Mouse (Mus musculus) limb, embryonic 10.5 days (tissue): Measurements from ENCODE around the gene Gpr179. TPM values are rescaled to one million over a fixed set of nuclear protein-coding genes. Genes with fewer than 3 reads are reported as not detected.

Experiments
- DNase-seq: peaks from one replicate; pipeline ENCODE4 v3.0.0-alpha.2; 2017; ENCODE audit warnings: low spot score
- H3K27ac ChIP-seq: fragments of 300-500 bp; sonication (generic); 2 replicates; pipeline ENCODE4 v1.5.1; 2016; ENCODE audit warnings: mild to moderate bottlenecking
- H3K27me3 ChIP-seq: fragments of 300-500 bp; sonication (generic); 2 replicates; pipeline ENCODE4 v1.6.1; 2016; ENCODE audit warnings: low read depth, mild to moderate bottlenecking; ENCODE audit not compliant: poor library complexity, severe bottlenecking
- H3K36me3 ChIP-seq: fragments of 300-500 bp; sonication (generic); 2 replicates; pipeline ENCODE4 v1.6.1; 2016; ENCODE audit warnings: mild to moderate bottlenecking, moderate library complexity
- H3K4me1 ChIP-seq: fragments of 300-500 bp; sonication (generic); 2 replicates; pipeline ENCODE4 v1.6.1; 2016
- H3K4me3 ChIP-seq: fragments of 300-500 bp; sonication (generic); 2 replicates; pipeline ENCODE4 v1.5.1; 2016; ENCODE audit warnings: mild to moderate bottlenecking, moderate library complexity
- H3K9me3 ChIP-seq: fragments of 300-500 bp; sonication (generic); replicated peaks from 2 replicates; pipeline ENCODE4 v1.6.1; 2016; ENCODE audit warnings: mild to moderate bottlenecking
- whole genome bisulfite sequencing: fragments of 180-500 bp; shearing (Covaris S2); methylation state at CpG from one replicate; pipeline ENCODE4 v1.1.7; 2016; 5-methylcytosine and 5-hydroxymethylcytosine counted together
- polyA plus RNA-seq: library from polyadenylated mRNA; unstranded; fragments of >200 nt; fragmentation: Nextera tagmentation; extraction: Ambion mirVana; gene quantifications from 2 replicates; pipeline ENCODE4 v1.2.1, GENCODE M21; 2016

Gpr179 gene
- polyA plus RNA-seq, 1 experiment from 2014 or later = 0.10 TPM

DNA sequence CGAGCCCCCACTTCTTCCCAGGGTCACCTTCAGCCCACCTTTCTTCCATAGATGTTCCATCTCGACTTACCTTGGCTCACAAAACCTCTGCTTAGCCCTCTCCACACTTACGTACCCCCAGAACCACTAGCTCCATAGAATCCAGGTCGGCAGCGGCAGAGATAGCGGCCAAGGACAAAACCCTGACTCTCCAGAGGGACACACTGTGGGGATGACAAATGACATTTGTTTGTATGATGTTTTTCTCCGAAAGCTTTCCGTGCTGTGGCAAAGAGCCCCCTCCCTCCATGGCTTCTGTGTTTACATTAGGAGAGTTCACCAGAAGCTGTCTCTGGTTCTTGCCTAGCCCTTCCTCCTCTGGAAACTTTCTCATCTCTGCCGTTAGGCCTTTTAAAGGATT is 4.6 kb downstream of the Gpr179 start:
- no peaks in the 10 kb centered on the region for H3K36me3 ChIP-seq
- H3K27ac ChIP-seq = no peak overlapping the region

DNA sequence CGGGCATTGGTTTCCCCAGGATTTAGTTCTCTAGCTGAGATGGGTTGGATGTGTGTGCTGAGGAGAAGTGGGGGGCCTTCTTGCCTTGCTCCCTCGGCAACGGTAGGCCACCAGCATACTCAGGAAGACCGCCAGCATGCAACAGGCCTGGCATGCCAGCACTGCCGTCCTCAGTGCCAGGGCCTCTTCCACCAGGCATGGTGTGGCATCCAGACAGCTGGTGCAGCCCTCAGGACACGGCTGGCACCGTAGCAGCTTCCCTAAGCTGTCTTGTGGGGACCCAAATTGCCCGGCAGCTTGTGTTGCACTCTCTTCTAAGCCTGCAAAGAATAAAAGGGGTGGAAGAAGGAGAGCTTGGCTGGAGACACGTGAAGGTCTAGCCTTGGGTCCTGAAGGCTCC is 5.5 kb downstream of the Gpr179 start:
- WGBS = 90% methylated on average over 9 of the region's 9 CpGs
- Histone ChIP-seq H3K4me3 (no peak overlapping the region), H3K36me3 (no peaks in the 10 kb centered on the region), H3K4me1 (peaks cover 26% of the 10 kb centered on the region), H3K27me3 (peaks cover 14% of the 10 kb centered on the region; the same call in 1 of the 2 replicates), H3K27ac (no peak overlapping the region), H3K9me3 (no peaks in the 10 kb centered on the region)
- DNase-seq = no peak

More for the DNA sequence above, 4.6 kb downstream of the Gpr179 start:
- Histone ChIP-seq H3K4me3 (no peak overlapping the region), H3K27me3 (peaks cover 13% of the 10 kb centered on the region; the same call in 1 of the 2 replicates), H3K4me1 (peaks cover 29% of the 10 kb centered on the region), H3K9me3 (no peaks in the 10 kb centered on the region)
- 85% methylated on average over 9 of the region's 9 CpGs for WGBS
- DNase-seq = no peak

DNA sequence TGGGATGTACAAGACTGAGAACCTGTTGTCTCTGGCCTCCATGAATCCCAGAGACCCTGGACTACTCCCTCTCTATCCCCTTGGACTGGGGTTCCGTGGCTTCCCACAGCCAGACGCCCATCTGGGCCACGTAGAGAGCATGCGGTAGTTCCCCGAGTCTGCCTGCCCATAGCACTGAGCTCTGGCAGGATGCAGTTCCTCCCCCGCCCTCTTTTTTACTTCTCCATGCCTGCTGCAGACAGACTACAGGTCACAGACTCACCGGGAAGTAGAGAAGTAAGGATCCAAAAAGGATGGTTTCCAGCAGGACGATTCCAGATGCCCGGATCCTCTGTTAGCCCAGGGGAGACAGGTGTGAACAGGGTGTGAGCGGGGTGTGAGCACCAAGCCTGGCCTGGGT is 6.4 kb downstream of the Gpr179 start:
- Histone ChIP-seq H3K4me3 (no peak overlapping the region), H3K9me3 (no peaks in the 10 kb centered on the region), H3K27ac (no peak overlapping the region), H3K4me1 (peaks cover 23% of the 10 kb centered on the region), H3K27me3 (peaks cover 14% of the 10 kb centered on the region; the same call in 1 of the 2 replicates), H3K36me3 (no peaks in the 10 kb centered on the region)
- DNase-seq = no peak
- 76% methylated on average over 10 of the region's 10 CpGs for WGBS

DNA sequence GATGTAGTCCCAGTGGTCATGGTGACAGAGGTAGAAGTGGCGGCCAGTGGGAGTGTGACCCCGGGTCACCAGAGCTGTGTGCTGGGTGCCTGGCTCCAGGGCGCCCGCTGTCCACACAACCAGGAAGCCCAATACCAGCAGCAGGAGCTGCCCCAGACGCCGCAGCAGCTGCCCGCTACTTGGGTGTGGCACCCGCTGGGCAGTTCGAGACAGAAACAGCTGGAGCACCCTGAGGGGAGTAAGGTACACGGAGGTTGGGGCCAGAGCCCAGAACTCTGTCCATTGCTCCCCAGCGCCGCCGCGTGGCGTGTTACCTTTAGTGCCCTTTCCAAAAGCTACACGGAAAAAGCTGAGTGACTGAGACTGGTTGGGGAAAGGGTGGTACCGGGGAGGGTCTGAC is 8.3 kb downstream of the Gpr179 start:
- DNase-seq = peak; percentile 56
- Histone ChIP-seq H3K27ac (peak overlapping the region; percentile 10; the same call in 1 of the 2 replicates), H3K9me3 (no peaks in the 10 kb centered on the region), H3K27me3 (peaks cover 27% of the 10 kb centered on the region), H3K4me1 (peaks cover 16% of the 10 kb centered on the region), H3K4me3 (peak overlapping the region; percentile 1; the same call in 1 of the 2 replicates), H3K36me3 (no peaks in the 10 kb centered on the region)
- 28% methylated on average over 17 of the region's 17 CpGs for WGBS

DNA sequence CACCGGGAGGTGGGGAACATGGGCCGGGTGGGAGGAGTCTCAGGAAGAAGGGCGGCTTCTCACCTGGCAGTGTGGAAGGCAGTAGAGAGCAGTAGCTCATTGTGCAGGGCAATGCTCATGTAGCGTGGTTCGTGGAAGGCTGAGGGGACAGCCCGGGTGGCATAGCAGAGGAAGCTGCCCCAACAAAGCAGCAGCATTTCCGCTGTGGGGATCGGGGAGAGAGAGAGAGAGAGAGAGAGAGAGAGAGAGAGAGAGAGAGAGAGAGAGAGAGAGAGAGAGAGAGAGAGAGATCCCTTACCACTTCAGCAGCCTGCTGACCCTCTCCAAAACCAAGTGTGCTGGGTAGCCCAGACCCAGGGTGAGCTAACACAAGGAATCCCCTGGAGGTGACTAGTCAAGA is 8.7 kb downstream of the Gpr179 start:
- H3K27me3 ChIP-seq = peaks cover 32% of the 10 kb centered on the region
- 49% methylated on average over 7 of the region's 8 CpGs for WGBS
- peak overlapping the region; percentile 1; the same call in 1 of the 2 replicates for H3K4me3 ChIP-seq
- peak overlapping the region; percentile 10; the same call in 1 of the 2 replicates for H3K27ac ChIP-seq
- no peaks in the 10 kb centered on the region for H3K9me3 ChIP-seq
- no peak for DNase-seq
- no peaks in the 10 kb centered on the region for H3K36me3 ChIP-seq
- peaks cover 20% of the 10 kb centered on the region for H3K4me1 ChIP-seq

- WGBS = 47% methylated on average over 17 of the region's 17 CpGs
- Histone ChIP-seq H3K36me3 (no peaks in the 10 kb centered on the region), H3K27me3 (peaks cover 47% of the 10 kb centered on the region), H3K9me3 (no peaks in the 10 kb centered on the region), H3K4me3 (no peak overlapping the region), H3K27ac (peak overlapping the region; percentile 28; the same call in 1 of the 2 replicates), H3K4me1 (peaks cover 35% of the 10 kb centered on the region)
- no peak for DNase-seq
Observed at GRCm38 (mm10) chr11:97338977-97339315, 12.9 kb downstream of the Gpr179 start.

GRCm38 (mm10) chr11:97338302-97338976 is 13.4 kb downstream of the Gpr179 start:
- peaks cover 43% of the 10 kb centered on the region for H3K27me3 ChIP-seq
- WGBS = 46% methylated on average over 21 of the region's 21 CpGs

GRCm38 (mm10) chr11:97337363-97337762 is 14.5 kb downstream of the Gpr179 start:
- Histone ChIP-seq H3K27me3 (peaks cover 37% of the 10 kb centered on the region), H3K36me3 (no peaks in the 10 kb centered on the region), H3K4me3 (no peak overlapping the region), H3K9me3 (no peaks in the 10 kb centered on the region), H3K4me1 (peaks cover 31% of the 10 kb centered on the region), H3K27ac (no peak overlapping the region)
- DNase-seq = no peak
- 86% methylated on average over 12 of the region's 12 CpGs for WGBS

More at GRCm38 (mm10) chr11:97338302-97338976, 13.4 kb downstream of the Gpr179 start:
- Histone ChIP-seq H3K4me1 (peaks cover 30% of the 10 kb centered on the region), H3K4me3 (0 out of 2 replicates have a peak overlapping the region, but pooled peaks have one; percentile 4), H3K36me3 (no peaks in the 10 kb centered on the region), H3K9me3 (no peaks in the 10 kb centered on the region), H3K27ac (peak overlapping the region; percentile 28; the same call in 1 of the 2 replicates)
- no peak for DNase-seq

- Histone ChIP-seq H3K27ac (peak overlapping the region; percentile 61; the same call in 1 of the 2 replicates), H3K27me3 (peaks cover 34% of the 10 kb centered on the region), H3K9me3 (no peaks in the 10 kb centered on the region), H3K4me1 (peaks cover 31% of the 10 kb centered on the region), H3K4me3 (no peak overlapping the region), H3K36me3 (no peaks in the 10 kb centered on the region)
- DNase-seq = no peak
- 63% methylated on average over 14 of the region's 14 CpGs for WGBS
Observed at GRCm38 (mm10) chr11:97336751-97337345, 15.0 kb downstream of the Gpr179 start.

DNA sequence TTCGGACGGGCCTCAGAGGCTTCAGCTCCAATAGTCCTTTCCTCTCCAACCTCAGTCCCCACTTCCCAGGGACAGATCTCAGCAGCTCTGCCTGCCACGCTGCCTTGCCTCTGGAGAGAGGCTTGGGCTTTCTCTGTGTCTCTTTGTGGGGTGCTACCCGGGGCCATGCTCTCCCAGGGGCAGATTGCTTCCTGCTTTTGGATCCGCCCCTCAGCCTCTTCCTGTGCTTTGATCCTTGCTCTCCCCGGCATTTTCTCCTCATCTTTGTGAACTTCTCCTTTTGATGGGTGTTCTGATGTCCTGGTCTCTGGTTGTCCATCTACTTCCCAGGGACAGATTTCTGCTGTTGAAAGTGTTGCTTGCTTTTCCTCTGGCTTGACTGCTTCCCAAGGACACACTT is 15.6 kb downstream of the Gpr179 start:
- WGBS = 44% methylated on average over 6 of the region's 6 CpGs
- Histone ChIP-seq H3K27ac (peak overlapping the region; percentile 61), H3K9me3 (no peaks in the 10 kb centered on the region), H3K4me1 (peaks cover 31% of the 10 kb centered on the region), H3K27me3 (peaks cover 34% of the 10 kb centered on the region), H3K36me3 (no peaks in the 10 kb centered on the region), H3K4me3 (no peak overlapping the region)
- DNase-seq = no peak

DNA sequence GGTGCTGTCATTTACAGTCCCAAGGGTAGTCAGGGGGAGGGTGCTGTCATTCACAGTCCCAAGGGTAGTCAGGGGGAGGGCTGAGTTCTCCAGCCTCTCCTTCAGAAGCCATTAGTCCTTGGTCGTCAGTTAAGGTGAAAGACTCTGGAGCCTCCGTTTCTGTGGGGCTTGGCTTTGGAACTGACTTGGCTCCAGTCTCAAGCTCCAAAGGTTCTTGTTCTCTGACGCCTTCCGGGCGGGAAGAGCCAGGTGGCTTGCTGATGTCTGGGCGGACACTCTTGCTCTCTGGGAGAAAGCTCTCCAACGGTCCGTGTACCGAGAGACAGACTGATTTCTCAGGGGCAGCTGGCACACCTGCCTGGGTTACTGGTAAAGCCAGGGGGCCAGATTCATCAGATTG is 17.5 kb downstream of the Gpr179 start:
- DNase-seq = no peak
- no peaks in the 10 kb centered on the region for H3K9me3 ChIP-seq
- no peak overlapping the region for H3K27ac ChIP-seq
- peaks cover 31% of the 10 kb centered on the region for H3K4me1 ChIP-seq
- peaks cover 28% of the 10 kb centered on the region for H3K27me3 ChIP-seq
- peaks cover 14% of the 10 kb centered on the region for H3K36me3 ChIP-seq
- no peak overlapping the region for H3K4me3 ChIP-seq
- WGBS = 90% methylated on average over 9 of the region's 9 CpGs

GRCm38 (mm10) chr11:97333896-97334295 is 18.0 kb downstream of the Gpr179 start:
- DNase-seq = no peak
- no peak overlapping the region for H3K27ac ChIP-seq
- no peak overlapping the region for H3K4me3 ChIP-seq
- H3K4me1 ChIP-seq = peaks cover 31% of the 10 kb centered on the region
- H3K9me3 ChIP-seq = no peaks in the 10 kb centered on the region
- peaks cover 19% of the 10 kb centered on the region for H3K36me3 ChIP-seq
- H3K27me3 ChIP-seq = peaks cover 24% of the 10 kb centered on the region
- WGBS = 75% methylated on average over 1 of the region's 1 CpGs

DNA sequence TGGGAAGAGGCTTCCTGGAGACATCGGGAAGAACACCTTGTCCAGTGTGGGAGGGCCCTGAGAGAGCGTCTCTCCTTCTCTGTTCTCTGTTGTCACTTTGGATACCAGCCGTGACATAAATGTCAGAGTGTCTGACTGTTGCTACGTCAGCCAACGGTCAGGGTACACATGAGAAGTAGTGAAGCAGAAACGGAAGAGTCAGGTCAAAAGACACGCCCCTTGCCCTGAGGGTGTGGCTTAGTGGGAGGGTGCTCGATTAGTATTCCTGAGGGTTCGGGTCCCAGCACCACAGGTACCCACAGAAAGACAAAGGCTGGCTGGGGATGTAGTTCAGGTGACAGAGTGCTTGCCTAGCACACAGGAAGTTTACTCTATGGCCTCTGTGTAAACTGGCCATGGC is 18.8 kb downstream of the Gpr179 start:
- DNase-seq = no peak
- H3K27me3 ChIP-seq = peaks cover 16% of the 10 kb centered on the region
- WGBS = 60% methylated on average over 9 of the region's 9 CpGs
- peaks cover 27% of the 10 kb centered on the region for H3K36me3 ChIP-seq
- H3K9me3 ChIP-seq = no peaks in the 10 kb centered on the region
- no peak overlapping the region for H3K4me3 ChIP-seq
- peaks cover 24% of the 10 kb centered on the region for H3K4me1 ChIP-seq
- no peak overlapping the region for H3K27ac ChIP-seq
